Mouse (Mus musculus) stomach, postnatal 0 days (tissue): ENCODE results near the gene Fgf4. TPM values are rescaled to one million over a fixed set of nuclear protein-coding genes. Genes with fewer than 3 reads are reported as not detected.

Source experiments
- ATAC-seq: fragments of 200-750 bp; cut with Nextera tagmentation; 2 replicates; pipeline ENCODE4 v1.8.0; 2017; ENCODE audit not compliant: low FRiP score, low TSS enrichment
- DNase-seq: peaks from one replicate; pipeline ENCODE4 v3.0.0-alpha.2; 2016; ENCODE audit warnings: low spot score
- H3K27ac ChIP-seq: fragments of 300-500 bp; sonication (generic); replicated peaks from 2 replicates; pipeline ENCODE4 v1.5.1; 2014; ENCODE audit warnings: mild to moderate bottlenecking, control low read depth
- H3K27me3 ChIP-seq: fragments of 300-500 bp; sonication (generic); 2 replicates; pipeline ENCODE4 v1.6.1; 2014; ENCODE audit warnings: low read length; ENCODE audit not compliant: control insufficient read depth, insufficient read depth
- H3K36me3 ChIP-seq: fragments of 300-500 bp; sonication (generic); 2 replicates; pipeline ENCODE4 v1.6.1; 2014; ENCODE audit warnings: low read length, mixed read lengths; ENCODE audit not compliant: control insufficient read depth, insufficient read depth
- H3K4me1 ChIP-seq: fragments of 300-500 bp; sonication (generic); replicated peaks from 2 replicates; pipeline ENCODE4 v1.6.1; 2014; ENCODE audit warnings: antibody characterized with exemption; ENCODE audit not compliant: control insufficient read depth, insufficient read depth
- H3K4me2 ChIP-seq: fragments of 300-500 bp; sonication (generic); replicated peaks from 2 replicates; pipeline ENCODE4 v1.6.1; 2014; ENCODE audit warnings: low read depth, mild to moderate bottlenecking, control low read depth, moderate library complexity
- H3K4me3 ChIP-seq: fragments of 300-500 bp; sonication (generic); 2 replicates; pipeline ENCODE4 v1.5.1; 2014; ENCODE audit warnings: low read depth, low read length, control low read depth
- H3K9ac ChIP-seq: fragments of 300-500 bp; sonication (generic); 2 replicates; pipeline ENCODE4 v1.6.1; 2014; ENCODE audit warnings: mild to moderate bottlenecking, low read length, control low read depth, mixed read lengths
- H3K9me3 ChIP-seq: fragments of 300-500 bp; sonication (generic); 2 replicates; pipeline ENCODE4 v1.6.1; 2016; ENCODE audit warnings: low read length; ENCODE audit not compliant: control insufficient read depth
- CTCF ChIP-seq: IDR thresholded peaks from 2 replicates; pipeline ENCODE4 v1.5.1; 2016; ENCODE audit warnings: antibody characterized with exemption, low read depth, mild to moderate bottlenecking, moderate library complexity
- EP300 ChIP-seq: optimal IDR thresholded peaks from 2 replicates; pipeline ENCODE3; 2016; ENCODE audit warnings: antibody characterized with exemption
- WGBS: fragments of 180-500 bp; shearing (Covaris S2); extraction: QIAGEN DNeasy Blood & Tissue Kit; methylation state at CpG from one replicate; pipeline ENCODE4 v1.1.7; 2014; 5-methylcytosine and 5-hydroxymethylcytosine counted together
- polyA plus RNA-seq: library from polyadenylated mRNA; unstranded; fragments of >200 nt; fragmentation: Nextera tagmentation; extraction: Ambion mirVana; gene quantifications from 2 replicates; pipeline ENCODE4 v1.2.1, GENCODE M21; 2015

The Fgf4 gene
- polyA plus RNA-seq, 1 experiment from 2014 or later: not detected

- no peak overlapping the region for H3K4me2 ChIP-seq
- H3K9ac ChIP-seq: no peak overlapping the region
- H3K27me3 ChIP-seq: no peaks in the 10 kb centered on the region
- 60% methylated on average over 3 of the region's 3 CpGs for WGBS
- TF ChIP-seq CTCF (no peak), EP300 (no peak)
- DNase-seq: no peak
- H3K27ac ChIP-seq: no peak overlapping the region
- ATAC-seq: peak; percentile 6; the same call in 1 of the 2 replicates
- no peaks in the 10 kb centered on the region for H3K9me3 ChIP-seq
- H3K4me1 ChIP-seq: no peaks in the 10 kb centered on the region
- H3K4me3 ChIP-seq: no peak overlapping the region
- no peaks in the 10 kb centered on the region for H3K36me3 ChIP-seq
Measured at GRCm38 (mm10) chr7:144851321-144851720, 4.2 kb downstream of the Fgf4 start.

GRCm38 (mm10) chr7:144854966-144855365 is 7.8 kb downstream of the Fgf4 start:
- Histone ChIP-seq H3K27ac (no peak overlapping the region), H3K4me1 (no peaks in the 10 kb centered on the region), H3K9ac (no peak overlapping the region), H3K4me3 (no peak overlapping the region), H3K4me2 (no peak overlapping the region), H3K36me3 (no peaks in the 10 kb centered on the region), H3K9me3 (no peaks in the 10 kb centered on the region), H3K27me3 (no peaks in the 10 kb centered on the region; the same call in 1 of the 2 replicates)
- whole genome bisulfite sequencing: 34% methylated on average over 3 of the region's 3 CpGs
- ATAC-seq: no peak
- DNase-seq: no peak
- no peak for TF ChIP-seq CTCF
- no peak for TF ChIP-seq EP300

DNA sequence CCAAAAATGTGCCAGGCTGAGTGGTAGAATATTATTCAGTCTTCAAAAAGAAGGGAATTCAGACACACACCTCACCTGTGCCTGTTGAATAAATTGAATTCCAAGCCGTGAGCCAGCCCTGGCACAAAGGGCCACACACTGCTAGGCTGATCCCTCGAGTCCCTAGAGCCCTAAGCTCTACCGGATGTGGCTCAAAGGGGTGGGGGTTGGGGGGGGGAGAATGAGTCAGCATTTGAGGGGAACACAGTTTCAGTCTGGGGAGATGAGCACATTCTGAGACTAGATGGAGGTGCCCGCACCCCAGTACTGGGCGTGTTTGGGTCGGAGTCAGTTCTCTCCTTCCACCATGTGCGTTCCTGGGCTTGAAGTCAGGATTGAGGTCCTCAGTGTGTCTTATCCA is 10.0 kb downstream of the Fgf4 start:
- no peak for DNase-seq
- H3K9ac ChIP-seq: no peak overlapping the region
- WGBS: 80% methylated on average over 7 of the region's 7 CpGs
- H3K4me2 ChIP-seq: no peak overlapping the region
- peaks cover 11% of the 10 kb centered on the region; the same call in 1 of the 2 replicates for H3K27me3 ChIP-seq
- no peaks in the 10 kb centered on the region for H3K9me3 ChIP-seq
- no peaks in the 10 kb centered on the region for H3K36me3 ChIP-seq
- H3K4me3 ChIP-seq: no peak overlapping the region
- H3K27ac ChIP-seq: no peak overlapping the region
- TF ChIP-seq EP300 (no peak), CTCF (no peak)
- no peaks in the 10 kb centered on the region for H3K4me1 ChIP-seq
- ATAC-seq: no peak

DNA sequence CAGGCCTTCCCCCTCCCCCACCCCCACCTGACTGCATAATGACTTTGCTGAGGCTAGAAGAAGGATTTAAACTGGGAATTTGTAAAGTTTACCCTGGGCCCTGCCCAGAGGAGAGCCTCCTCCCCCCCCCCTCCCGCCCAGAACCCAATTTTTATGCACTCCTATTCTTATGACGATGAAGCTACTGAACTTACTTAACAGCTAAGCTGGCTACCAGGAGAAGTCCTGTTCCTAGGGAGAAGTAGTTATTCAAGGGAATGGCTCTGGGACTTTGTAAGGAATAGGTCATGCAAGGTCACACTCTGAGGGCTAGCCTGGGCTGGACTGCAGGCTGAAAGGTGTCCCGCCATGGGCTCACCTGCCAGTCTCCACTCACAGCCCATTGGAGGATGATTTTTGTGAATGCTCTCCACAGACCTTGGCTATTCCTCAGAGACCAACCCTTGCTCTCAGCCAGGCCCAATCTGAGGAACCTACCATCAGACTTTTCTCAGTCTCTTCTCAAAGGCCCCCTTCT is 10.7 kb downstream of the Fgf4 start:
- Histone ChIP-seq H3K9me3 (no peaks in the 10 kb centered on the region), H3K4me3 (no peak overlapping the region), H3K27ac (no peak overlapping the region), H3K27me3 (peaks cover 11% of the 10 kb centered on the region; the same call in 1 of the 2 replicates), H3K4me1 (no peaks in the 10 kb centered on the region), H3K36me3 (no peaks in the 10 kb centered on the region), H3K9ac (no peak overlapping the region), H3K4me2 (no peak overlapping the region)
- WGBS: 69% methylated on average over 3 of the region's 3 CpGs
- ATAC-seq: no peak
- TF ChIP-seq EP300 (no peak), CTCF (no peak)
- DNase-seq: no peak

- no peaks in the 10 kb centered on the region for H3K36me3 ChIP-seq
- DNase-seq: no peak
- no peak overlapping the region for H3K27ac ChIP-seq
- H3K4me1 ChIP-seq: no peaks in the 10 kb centered on the region
- ATAC-seq: no peak
- no peak overlapping the region for H3K4me3 ChIP-seq
- WGBS: 87% methylated on average over 1 of the region's 1 CpGs
- peaks cover 11% of the 10 kb centered on the region; the same call in 1 of the 2 replicates for H3K27me3 ChIP-seq
- TF ChIP-seq EP300: no peak
- TF ChIP-seq CTCF: no peak
- no peak overlapping the region for H3K9ac ChIP-seq
- no peak overlapping the region for H3K4me2 ChIP-seq
- H3K9me3 ChIP-seq: no peaks in the 10 kb centered on the region
Measured at GRCm38 (mm10) chr7:144858702-144859101, 11.5 kb downstream of the Fgf4 start.

DNA sequence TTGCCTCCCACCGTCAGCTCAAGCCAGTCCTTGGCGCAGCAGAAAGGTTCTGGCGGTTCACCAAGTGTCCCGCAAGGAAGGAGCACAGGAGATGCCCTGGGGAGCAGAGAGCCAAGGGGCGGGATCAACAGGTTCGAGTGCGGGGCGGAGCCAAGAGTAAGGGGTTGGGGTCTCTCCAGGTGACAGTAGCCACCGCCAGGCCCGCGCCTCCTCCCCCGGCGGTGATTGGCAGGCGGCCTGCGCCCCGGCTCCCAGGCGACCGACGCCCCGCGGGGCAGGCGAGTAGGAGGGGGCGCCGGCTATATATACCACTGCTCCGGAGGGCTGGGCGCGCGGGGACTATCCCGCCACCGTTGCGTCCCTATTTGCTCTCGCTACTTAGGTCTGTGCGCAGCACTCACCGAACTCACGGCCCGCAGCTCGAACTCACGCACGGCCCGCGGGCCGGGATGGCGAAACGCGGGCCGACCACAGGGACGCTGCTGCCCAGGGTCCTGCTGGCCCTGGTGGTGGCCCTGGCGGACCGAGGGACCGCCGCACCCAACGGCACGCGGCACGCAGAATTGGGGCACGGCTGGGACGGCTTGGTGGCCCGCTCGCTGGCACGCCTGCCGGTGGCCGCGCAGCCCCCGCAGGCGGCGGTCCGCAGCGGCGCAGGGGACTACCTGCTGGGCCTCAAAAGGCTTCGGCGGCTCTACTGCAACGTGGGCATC is 14.0 kb downstream of the Fgf4 start:
- no peaks in the 10 kb centered on the region for H3K4me1 ChIP-seq

More for the DNA sequence above, 14.0 kb downstream of the Fgf4 start:
- Histone ChIP-seq H3K4me3 (peak overlapping the region; percentile 17; the same call in 1 of the 2 replicates), H3K27me3 (peaks cover 11% of the 10 kb centered on the region; the same call in 1 of the 2 replicates), H3K27ac (no peak overlapping the region), H3K9me3 (no peaks in the 10 kb centered on the region), H3K9ac (no peak overlapping the region), H3K36me3 (no peaks in the 10 kb centered on the region), H3K4me2 (no peak overlapping the region)
- DNase-seq (no peak), ATAC-seq (no peak)
- WGBS: 1% methylated on average over 65 of the region's 72 CpGs
- TF ChIP-seq EP300 (no peak), CTCF (no peak)
